Mouse (Mus musculus) spleen, adult 2 months (tissue): ENCODE data around the gene Rbms3. TPM values are rescaled to one million over a fixed set of nuclear protein-coding genes. Genes with fewer than 3 reads are reported as not detected.

Source experiments
- DNase-seq, 2 experiments: peaks; one replicate each; pipeline versions ENCODE4 v3.0.0 to v3.0.0-alpha.2; 2012 to 2021; ENCODE audit warnings: low spot score in 2 of 2, low read depth in 1 of 2
- H3K27ac ChIP-seq: fragments of 200-500 bp; 2 replicates; pipeline ENCODE4 v1.5.1; 2012; ENCODE audit warnings: low read length, inconsistent platforms; ENCODE audit not compliant: insufficient read depth
- H3K27me3 ChIP-seq: fragments of 200-500 bp; 2 replicates; pipeline ENCODE4 v1.6.1; 2012; ENCODE audit warnings: mild to moderate bottlenecking, moderate library complexity, low read length, inconsistent platforms; ENCODE audit not compliant: control insufficient read depth, insufficient read depth
- H3K36me3 ChIP-seq: fragments of 200-500 bp; 2 replicates; pipeline ENCODE4 v1.6.1; 2012; ENCODE audit warnings: mild to moderate bottlenecking, low read length, inconsistent platforms; ENCODE audit not compliant: control insufficient read depth, insufficient read depth
- H3K4me1 ChIP-seq: fragments of 200-500 bp; 2 replicates; pipeline ENCODE4 v1.6.1; 2011; ENCODE audit warnings: inconsistent platforms; ENCODE audit not compliant: control insufficient read depth, insufficient read depth, insufficient read length
- H3K4me3 ChIP-seq: fragments of 200-500 bp; 2 replicates; pipeline ENCODE4 v1.5.1; 2011; ENCODE audit warnings: mild to moderate bottlenecking, inconsistent platforms; ENCODE audit not compliant: insufficient read depth, insufficient read length; ENCODE audit errors: extremely low read depth
- CTCF ChIP-seq: fragments of 200-500 bp; IDR thresholded peaks from 2 replicates; pipeline ENCODE4 v1.5.1; 2011; ENCODE audit warnings: mild to moderate bottlenecking, inconsistent platforms; ENCODE audit not compliant: insufficient read depth, insufficient read length, insufficient replicate concordance; ENCODE audit errors: extremely low read depth
- POLR2A ChIP-seq: fragments of 200-500 bp; IDR thresholded peaks from 2 replicates; pipeline ENCODE4 v1.6.1; 2011; ENCODE audit warnings: low read depth, low read length, inconsistent platforms
- WGBS: fragments of 180-500 bp; shearing (Covaris S2); methylation state at CpG from one replicate; pipeline ENCODE4 v1.1.7; 2018; 5-methylcytosine and 5-hydroxymethylcytosine counted together
- polyA plus RNA-seq: library from polyadenylated mRNA; depleted of rRNA; stranded (reverse); fragments of >200 nt; gene quantifications from 2 replicates; pipeline ENCODE4 v1.2.3, GENCODE M21; 2012

The Rbms3 gene
- polyA plus RNA-seq, 1 experiment: 6.8 TPM

GRCm38 (mm10) chr9:117379448-117379983, 250.2 kb downstream of the Rbms3 start:
- Histone ChIP-seq H3K36me3 (no peaks in the 10 kb centered on the region), H3K4me3 (no peak overlapping the region), H3K4me1 (no peaks in the 10 kb centered on the region), H3K27me3 (no peaks in the 10 kb centered on the region), H3K27ac (no peak overlapping the region)
- DNase-seq: no peak
- TF ChIP-seq POLR2A (no peak), CTCF (no peak)
- WGBS: 86% methylated on average over 16 of the region's 16 CpGs

- 83% methylated on average over 9 of the region's 9 CpGs for WGBS
- Histone ChIP-seq H3K27ac (no peak overlapping the region), H3K36me3 (no peaks in the 10 kb centered on the region), H3K4me1 (no peaks in the 10 kb centered on the region), H3K4me3 (no peak overlapping the region), H3K27me3 (no peaks in the 10 kb centered on the region)
- DNase-seq: no peak
- no peak for TF ChIP-seq CTCF
- TF ChIP-seq POLR2A: no peak
Observed at GRCm38 (mm10) chr9:117378131-117378890, 251.4 kb downstream of the Rbms3 start.

GRCm38 (mm10) chr9:117375776-117376175, 253.9 kb downstream of the Rbms3 start:
- no peaks in the 10 kb centered on the region for H3K36me3 ChIP-seq
- no peak overlapping the region for H3K27ac ChIP-seq
- no peaks in the 10 kb centered on the region for H3K27me3 ChIP-seq
- WGBS: 86% methylated on average over 3 of the region's 3 CpGs
- no peak overlapping the region for H3K4me3 ChIP-seq
- no peaks in the 10 kb centered on the region for H3K4me1 ChIP-seq
- TF ChIP-seq CTCF: no peak
- TF ChIP-seq POLR2A: no peak
- no peak for DNase-seq

- no peaks in the 10 kb centered on the region for H3K27me3 ChIP-seq
- no peak overlapping the region for H3K27ac ChIP-seq
- H3K36me3 ChIP-seq: no peaks in the 10 kb centered on the region
- DNase-seq: no peak
- no peaks in the 10 kb centered on the region for H3K4me1 ChIP-seq
- H3K4me3 ChIP-seq: no peak overlapping the region
- TF ChIP-seq CTCF (no peak), POLR2A (no peak)
- 18% methylated on average over 7 of the region's 7 CpGs for WGBS
Observed at GRCm38 (mm10) chr9:117373164-117373741, 256.5 kb downstream of the Rbms3 start.

GRCm38 (mm10) chr9:117371980-117372379, 257.7 kb downstream of the Rbms3 start:
- H3K4me3 ChIP-seq: no peak overlapping the region
- WGBS: 85% methylated on average over 5 of the region's 5 CpGs
- H3K36me3 ChIP-seq: no peaks in the 10 kb centered on the region
- TF ChIP-seq CTCF (no peak), POLR2A (no peak)
- no peaks in the 10 kb centered on the region for H3K4me1 ChIP-seq
- H3K27me3 ChIP-seq: no peaks in the 10 kb centered on the region
- H3K27ac ChIP-seq: no peak overlapping the region
- no peak for DNase-seq

GRCm38 (mm10) chr9:117370086-117370485, 259.6 kb downstream of the Rbms3 start:
- Histone ChIP-seq H3K36me3 (no peaks in the 10 kb centered on the region), H3K4me1 (no peaks in the 10 kb centered on the region), H3K27me3 (no peaks in the 10 kb centered on the region), H3K27ac (no peak overlapping the region), H3K4me3 (no peak overlapping the region)
- 88% methylated on average over 6 of the region's 6 CpGs for WGBS
- DNase-seq: no peak
- no peak for TF ChIP-seq POLR2A
- no peak for TF ChIP-seq CTCF

- WGBS: 89% methylated on average over 4 of the region's 4 CpGs
- Histone ChIP-seq H3K4me1 (no peaks in the 10 kb centered on the region), H3K27ac (no peak overlapping the region), H3K4me3 (no peak overlapping the region), H3K36me3 (no peaks in the 10 kb centered on the region), H3K27me3 (no peaks in the 10 kb centered on the region)
- no peak for TF ChIP-seq POLR2A
- no peak for TF ChIP-seq CTCF
- DNase-seq: no peak
Observed at GRCm38 (mm10) chr9:117368016-117368415, 261.7 kb downstream of the Rbms3 start.
